Mouse (Mus musculus) spleen, adult 2 months (tissue): Measurements from ENCODE around the gene Lman2.

ENCODE experiments used
- CTCF ChIP-seq: fragments of 200-500 bp; IDR thresholded peaks from 2 replicates; pipeline ENCODE4 v1.5.1; 2011; ENCODE audit warnings: mild to moderate bottlenecking, inconsistent platforms; ENCODE audit not compliant: insufficient read depth, insufficient read length, insufficient replicate concordance; ENCODE audit errors: extremely low read depth
- POLR2A ChIP-seq: fragments of 200-500 bp; IDR thresholded peaks from 2 replicates; pipeline ENCODE4 v1.6.1; 2011; ENCODE audit warnings: low read depth, low read length, inconsistent platforms

DNA sequence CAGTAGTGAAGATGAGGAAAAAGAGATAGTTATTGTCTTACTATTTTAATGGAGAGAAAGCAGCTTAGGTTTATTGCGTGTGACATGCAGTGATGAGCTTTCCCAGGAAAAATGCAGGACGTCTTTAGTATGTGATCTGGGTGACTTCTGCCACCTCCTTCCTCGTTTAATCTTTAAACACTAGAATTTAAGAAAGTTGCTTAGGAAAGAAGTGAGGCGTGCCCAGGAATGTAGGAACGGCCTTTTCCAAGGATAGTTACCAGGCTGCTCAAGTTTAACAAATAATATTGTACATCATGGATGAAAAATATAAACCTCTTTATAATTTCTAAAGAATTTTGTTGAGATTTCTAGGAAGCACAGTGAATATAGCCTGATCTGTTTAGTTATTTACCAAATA lies 61.7 kb downstream of the Lman2 start:
- TF ChIP-seq POLR2A = no peak
- TF ChIP-seq CTCF = no peak
